Mouse (Mus musculus): ENCODE results near the gene Ier5.

- no peak for TF ChIP-seq POLR2A (IDR thresholded peaks at IDR 0.05; ENCODE audit: borderline replicate concordance, low read depth, low read length)
- TF ChIP-seq CTCF (IDR thresholded peaks at IDR 0.05; ENCODE audit: low read depth, low read length): no peak
Observed at GRCm38 (mm10) chr1:155113946-155114345, 14.5 kb upstream of the Ier5 start.

Data from bone marrow macrophage, adult 2 months (primary cell).